Mouse (Mus musculus) stomach, postnatal 0 days (tissue): ENCODE measurements around the gene Chchd6.

Experiments used
- CTCF ChIP-seq: IDR thresholded peaks from 2 replicates; pipeline ENCODE4 v1.5.1; 2016; ENCODE audit warnings: antibody characterized with exemption, low read depth, mild to moderate bottlenecking, moderate library complexity
- EP300 ChIP-seq: optimal IDR thresholded peaks from 2 replicates; pipeline ENCODE3; 2016; ENCODE audit warnings: antibody characterized with exemption

- peak; percentile 47 for TF ChIP-seq CTCF
- TF ChIP-seq EP300 = no peak
Measured at GRCm38 (mm10) chr6:89622647-89623046, 27.2 kb upstream of the Chchd6 start.
